Mouse (Mus musculus) common myeloid progenitor, adult 5-6 weeks (primary cell): ENCODE measurements around the gene Creb3. TPM values are rescaled to one million over a fixed set of nuclear protein-coding genes. Genes with fewer than 3 reads are reported as not detected.
"Not testable (repeated sequence)": the region's sequence is repeated elsewhere in the genome, so short reads cannot be mapped to it uniquely, and the experiment has no call there.

Experiments used
- ATAC-seq: replicated peaks from 2 replicates; pipeline ENCODE4 v1.8.0; 2016; ENCODE audit warnings: low read depth, mild to moderate bottlenecking, moderate TSS enrichment, inconsistent platforms; ENCODE audit not compliant: poor library complexity, severe bottlenecking
- total RNA-seq: library from RNA; stranded (forward); fragments of 200-1000, 187-1606 nt; gene quantifications from 2 replicates; pipeline ENCODE4 v1.2.3, GENCODE M21; 2017

The Creb3 gene
- total RNA-seq = 20.5 and 22.7 TPM in 2 replicates

- ATAC-seq = peak; percentile 70
These were observed at the start of gene Creb3, which contains the start of gene Tln1 for GRCm38 (mm10) chr4:43561997-43562768. TSS of gene Creb3 (plus strand) at chr4:43562332. TSS of gene Tln1 (minus strand) at chr4:43562691.

- no peak for ATAC-seq
These were observed 49.5 kb upstream of the Creb3 start for GRCm38 (mm10) chr4:43512653-43513052.

GRCm38 (mm10) chr4:43513300-43513699, 48.8 kb upstream of the Creb3 start:
- no peak for ATAC-seq

- no peak for ATAC-seq
These were observed 48.3 kb upstream of the Creb3 start for GRCm38 (mm10) chr4:43513791-43514190.

GRCm38 (mm10) chr4:43515764-43516708, 46.1 kb upstream of the Creb3 start:
- ATAC-seq = peak; percentile 33

- ATAC-seq = no peak
These were observed 42.6 kb upstream of the Creb3 start for GRCm38 (mm10) chr4:43519551-43519950.

GRCm38 (mm10) chr4:43519956-43520355, 42.2 kb upstream of the Creb3 start:
- peak; percentile 64 for ATAC-seq

- ATAC-seq = no peak
These were observed 34.3 kb upstream of the Creb3 start for GRCm38 (mm10) chr4:43527880-43528279.

- no peak for ATAC-seq
These were observed 33.6 kb upstream of the Creb3 start for GRCm38 (mm10) chr4:43528487-43528886.

GRCm38 (mm10) chr4:43530081-43530501, 32.0 kb upstream of the Creb3 start:
- ATAC-seq = no peak

GRCm38 (mm10) chr4:43530581-43530980, 31.6 kb upstream of the Creb3 start:
- peak; percentile 77 for ATAC-seq

- ATAC-seq = no peak
These were observed 28.9 kb upstream of the Creb3 start for GRCm38 (mm10) chr4:43533270-43533669.

- no peak for ATAC-seq
These were observed 26.5 kb upstream of the Creb3 start for GRCm38 (mm10) chr4:43535628-43536027.

- no peak for ATAC-seq
These were observed 26.1 kb upstream of the Creb3 start for GRCm38 (mm10) chr4:43536031-43536430.

- no peak for ATAC-seq
These were observed 20.1 kb upstream of the Creb3 start for GRCm38 (mm10) chr4:43542044-43542443.

- ATAC-seq = no peak
These were observed 15.6 kb upstream of the Creb3 start for GRCm38 (mm10) chr4:43546375-43547047.

- ATAC-seq = no peak
These were observed 15.0 kb upstream of the Creb3 start for GRCm38 (mm10) chr4:43547160-43547559.

GRCm38 (mm10) chr4:43549055-43549454, 13.1 kb upstream of the Creb3 start:
- ATAC-seq = no peak

- ATAC-seq = not testable (repeated sequence)
These were observed 10.3 kb upstream of the Creb3 start for GRCm38 (mm10) chr4:43551854-43552253.

GRCm38 (mm10) chr4:43552437-43552836, 9.7 kb upstream of the Creb3 start:
- no peak for ATAC-seq
